Mouse (Mus musculus) adrenal gland, postnatal 4 days (tissue): Measurements from ENCODE around the gene Fryl. TPM values are rescaled to one million over a fixed set of nuclear protein-coding genes. Genes with fewer than 3 reads are reported as not detected.

Experiments
- DNase-seq, 2 experiments: peaks; one replicate each; pipeline ENCODE4 v3.0.0; 2021 to 2022; ENCODE audit warnings: low spot score in 2 of 2, mixed read lengths in 2 of 2
- total RNA-seq, 2 experiments: library from RNA; stranded (reverse); gene quantifications; 2 replicates each; pipeline ENCODE4 v1.2.3; 2021

Fryl gene
- total RNA-seq, 2 experiments from 2014 or later = 49.7 to 55.7 TPM

GRCm38 (mm10) chr5:73257723-73258122, 1.3 kb upstream of the Fryl start:
- no peak for DNase-seq

- DNase-seq = no peak
Observed at GRCm38 (mm10) chr5:73257096-73257495, 677 bp upstream of the Fryl start.

- peak; percentile 27 to 32 for DNase-seq
Observed at GRCm38 (mm10) chr5:73255321-73256251, 833 bp downstream of the Fryl start.

GRCm38 (mm10) chr5:73254660-73255059, 1.8 kb downstream of the Fryl start:
- DNase-seq = no peak

- DNase-seq = no peak
Observed at GRCm38 (mm10) chr5:73252739-73253138, 3.7 kb downstream of the Fryl start.

- DNase-seq = no peak
Observed at GRCm38 (mm10) chr5:73249341-73249740, 7.1 kb downstream of the Fryl start.

GRCm38 (mm10) chr5:73248211-73248610, 8.2 kb downstream of the Fryl start:
- no peak for DNase-seq

- no peak for DNase-seq
Observed at GRCm38 (mm10) chr5:73246414-73246813, 10.0 kb downstream of the Fryl start.

GRCm38 (mm10) chr5:73244403-73244802, 12.0 kb downstream of the Fryl start:
- no peak for DNase-seq

- DNase-seq = no peak
Observed at GRCm38 (mm10) chr5:73241966-73242365, 14.5 kb downstream of the Fryl start.

- no peak for DNase-seq
Observed at GRCm38 (mm10) chr5:73241332-73241731, 15.1 kb downstream of the Fryl start.

- no peak for DNase-seq
Observed at GRCm38 (mm10) chr5:73240391-73240790, 16.0 kb downstream of the Fryl start.

GRCm38 (mm10) chr5:73236894-73237334, 19.5 kb downstream of the Fryl start:
- no peak for DNase-seq

GRCm38 (mm10) chr5:73235201-73235600, 21.2 kb downstream of the Fryl start:
- DNase-seq = no peak

- DNase-seq = no peak
Observed at GRCm38 (mm10) chr5:73233018-73233881, 23.2 kb downstream of the Fryl start.

GRCm38 (mm10) chr5:73232267-73232666, 24.2 kb downstream of the Fryl start:
- DNase-seq = no peak

- DNase-seq = no peak
Observed at GRCm38 (mm10) chr5:73231835-73232234, 24.6 kb downstream of the Fryl start.

- no peak for DNase-seq
Observed at GRCm38 (mm10) chr5:73230171-73230570, 26.2 kb downstream of the Fryl start.

- DNase-seq = no peak
Observed at GRCm38 (mm10) chr5:73229467-73229866, 27.0 kb downstream of the Fryl start.

GRCm38 (mm10) chr5:73228291-73229049, 27.9 kb downstream of the Fryl start:
- DNase-seq = no peak

- no peak for DNase-seq
Observed at GRCm38 (mm10) chr5:73227518-73228101, 28.8 kb downstream of the Fryl start.
